Mouse (Mus musculus) c-Kit-negative CD71-positive TER-119-positive erythroid progenitor cells, embryonic 14.5 days (primary cell): ENCODE results near the gene Maats1.

ENCODE experiments used
- DNase-seq: peaks from one replicate; pipeline ENCODE4 v3.0.0-alpha.2; 2013; ENCODE audit warnings: low read depth, low spot score

The Maats1 gene

DNA sequence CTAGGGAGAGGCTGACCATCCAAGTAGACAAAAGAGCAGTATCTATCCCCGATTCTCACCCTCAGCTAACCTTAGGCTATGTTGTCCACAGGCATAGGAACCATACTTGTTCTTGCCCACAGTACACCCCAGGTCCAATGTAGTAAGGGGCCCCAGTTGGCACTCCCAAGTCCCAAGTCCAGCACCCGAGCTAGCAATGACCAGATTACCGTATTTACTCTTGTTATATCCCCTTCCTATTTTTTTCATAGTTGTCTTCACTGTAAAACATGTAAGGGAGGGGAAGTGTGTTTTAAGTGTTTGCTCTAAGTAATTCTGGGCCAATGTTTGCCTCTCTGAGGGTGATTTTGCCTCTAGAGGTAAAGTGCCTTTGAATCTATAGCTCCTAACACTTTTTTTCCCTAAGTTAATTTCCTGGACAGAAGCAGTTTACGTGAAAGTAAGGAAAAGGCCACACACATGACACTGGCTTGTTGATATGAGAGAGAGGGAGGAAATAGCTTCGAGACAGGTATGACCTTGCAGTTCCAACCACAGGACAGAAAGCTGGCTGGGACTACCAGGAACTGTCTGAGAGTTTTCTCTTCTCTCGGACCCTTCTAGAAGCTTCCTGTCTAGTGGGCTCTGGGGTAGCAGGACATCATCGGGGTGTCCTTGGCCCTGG, 47.1 kb downstream of the Maats1 start, which contains the start of gene Nr1i2:
TSS of gene Nr1i2 (minus strand) at position 140 of the 664 bp plus-strand sequence.
- DNase-seq, result no peak

DNA sequence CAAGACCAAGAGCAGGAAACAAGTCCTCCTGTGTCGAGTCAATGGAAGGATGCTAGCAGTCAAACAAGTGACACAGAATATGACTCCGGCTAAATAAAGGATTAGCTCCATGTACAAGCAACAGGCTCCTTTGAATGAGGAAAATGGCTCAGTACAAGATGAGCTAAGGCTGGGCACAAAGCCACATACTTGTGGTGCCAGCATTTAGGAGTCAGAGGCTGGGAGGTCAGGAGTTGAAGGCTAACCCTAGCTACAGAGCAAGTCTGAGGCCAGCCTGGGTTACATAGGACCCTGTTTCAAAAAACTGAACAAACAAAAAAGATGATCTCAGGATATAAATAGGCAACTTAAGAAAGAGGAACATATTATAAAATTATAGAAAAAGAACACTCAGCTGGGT, 51.8 kb downstream of the Maats1 start:
- no peak for DNase-seq

DNA sequence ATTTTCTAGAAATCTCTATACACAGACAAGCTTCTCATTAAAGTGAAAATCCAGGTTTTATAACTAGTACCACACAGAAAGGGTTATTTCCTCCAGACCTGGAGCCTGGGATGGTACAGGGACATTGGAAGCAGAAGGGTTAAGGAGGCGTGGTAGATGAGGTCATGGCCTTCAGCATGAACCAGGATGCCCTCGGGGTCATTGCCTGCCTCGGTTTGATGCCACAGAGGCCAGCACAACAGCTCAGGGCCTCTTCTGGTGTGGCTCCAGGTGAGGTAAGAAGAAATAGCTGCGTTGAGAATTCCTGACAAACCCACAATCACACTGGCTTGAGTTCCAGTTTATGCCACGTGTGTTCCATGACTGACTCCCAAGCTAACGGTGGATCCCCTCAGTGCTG, 53.1 kb downstream of the Maats1 start:
- DNase-seq, result no peak

DNA sequence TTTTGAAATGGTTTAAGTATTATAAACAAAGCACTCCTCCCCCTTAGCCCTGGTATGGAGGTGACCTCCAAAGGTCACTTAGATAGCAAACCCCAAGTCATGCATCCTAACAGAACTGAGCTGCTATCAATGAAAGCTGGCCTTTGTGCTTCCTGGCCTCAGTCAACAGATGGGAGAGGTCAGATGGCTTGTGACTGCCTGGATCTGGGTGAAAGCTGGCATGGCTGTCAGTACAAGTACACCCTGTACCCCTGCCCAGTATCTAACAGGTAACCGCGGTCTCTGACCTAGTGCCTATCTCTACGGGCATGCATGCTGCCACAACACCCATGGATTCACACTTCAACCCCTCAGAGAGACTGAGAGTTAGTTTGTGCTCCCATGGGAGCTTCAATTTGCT, 54.2 kb downstream of the Maats1 start:
- no peak for DNase-seq

DNA sequence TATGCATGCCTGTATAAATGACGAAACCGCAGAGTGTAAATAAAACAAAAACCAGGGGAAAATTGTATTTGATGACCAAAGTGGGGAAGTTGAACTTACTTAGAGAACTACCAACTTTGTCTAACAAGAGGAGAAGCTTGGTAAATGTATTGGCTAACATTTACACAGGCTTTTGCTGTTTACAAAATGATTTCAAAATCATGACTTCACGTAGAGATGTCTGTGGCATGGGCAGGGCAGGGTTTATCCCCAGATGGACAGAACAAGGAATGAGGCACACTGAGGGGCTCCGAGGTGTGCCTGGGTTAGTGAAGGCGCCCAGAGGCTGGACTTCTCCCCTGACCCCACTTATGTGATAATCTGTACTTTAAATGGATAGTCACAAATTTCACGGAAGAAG, 54.6 kb downstream of the Maats1 start:
- DNase-seq, result no peak

DNA sequence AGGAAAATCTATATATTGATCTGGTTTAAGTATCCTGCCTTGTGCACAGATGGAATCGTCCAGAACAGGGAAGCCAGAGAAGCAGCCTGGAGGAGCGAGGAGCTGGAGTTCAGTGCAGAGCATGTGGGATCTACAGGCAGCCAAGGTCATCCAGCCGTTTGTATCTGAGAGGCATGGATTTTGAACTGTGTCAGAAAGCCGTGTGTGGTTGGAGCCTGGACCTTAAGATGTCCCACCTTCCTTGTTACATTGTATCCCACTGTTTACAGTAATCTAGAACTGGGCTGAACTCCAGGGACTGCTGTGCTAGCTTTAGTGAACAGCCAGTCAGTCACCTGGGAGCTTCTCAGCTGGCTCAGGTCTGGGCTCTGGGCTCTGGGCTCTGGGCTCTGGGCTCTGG, 55.4 kb downstream of the Maats1 start:
- no peak for DNase-seq

DNA sequence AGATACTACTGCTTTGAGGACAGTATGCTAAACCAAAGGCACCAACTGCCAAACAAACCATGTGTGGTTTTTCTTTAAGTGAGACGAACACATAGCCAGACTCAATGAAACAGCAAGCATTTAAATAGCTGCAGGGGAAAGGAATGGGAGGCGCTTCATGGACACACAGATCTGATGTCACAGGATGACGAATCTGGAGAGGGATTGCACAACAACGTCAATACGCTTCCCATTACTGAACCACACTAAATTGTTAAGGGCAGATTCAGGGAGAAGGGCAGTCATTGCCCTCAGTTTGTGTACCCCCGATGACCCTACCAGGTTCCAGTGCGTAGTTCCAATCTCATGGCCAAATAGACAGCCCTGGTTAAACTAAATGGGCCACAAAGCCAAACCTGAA, 56.1 kb downstream of the Maats1 start:
- DNase-seq, result no peak

DNA sequence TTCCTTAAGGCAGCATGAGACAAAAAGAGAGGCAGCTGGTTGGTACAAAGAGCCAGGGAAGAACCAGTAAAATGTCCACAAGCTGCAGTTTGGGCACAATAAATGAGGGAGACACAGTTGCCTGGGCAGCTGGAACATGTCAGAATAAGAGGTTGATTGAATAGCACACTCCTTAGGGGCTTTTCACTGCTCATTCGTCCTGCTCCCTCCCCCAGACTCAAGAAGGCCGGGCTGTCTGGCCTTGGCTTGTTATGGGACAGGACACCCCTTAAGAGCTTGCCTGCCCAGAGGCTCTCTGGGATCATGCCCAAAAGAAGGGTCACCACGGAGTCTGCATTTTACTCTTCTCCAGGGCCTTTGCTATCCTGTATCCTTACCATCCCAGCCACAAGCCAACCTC, 58.6 kb downstream of the Maats1 start:
- no peak for DNase-seq

DNA sequence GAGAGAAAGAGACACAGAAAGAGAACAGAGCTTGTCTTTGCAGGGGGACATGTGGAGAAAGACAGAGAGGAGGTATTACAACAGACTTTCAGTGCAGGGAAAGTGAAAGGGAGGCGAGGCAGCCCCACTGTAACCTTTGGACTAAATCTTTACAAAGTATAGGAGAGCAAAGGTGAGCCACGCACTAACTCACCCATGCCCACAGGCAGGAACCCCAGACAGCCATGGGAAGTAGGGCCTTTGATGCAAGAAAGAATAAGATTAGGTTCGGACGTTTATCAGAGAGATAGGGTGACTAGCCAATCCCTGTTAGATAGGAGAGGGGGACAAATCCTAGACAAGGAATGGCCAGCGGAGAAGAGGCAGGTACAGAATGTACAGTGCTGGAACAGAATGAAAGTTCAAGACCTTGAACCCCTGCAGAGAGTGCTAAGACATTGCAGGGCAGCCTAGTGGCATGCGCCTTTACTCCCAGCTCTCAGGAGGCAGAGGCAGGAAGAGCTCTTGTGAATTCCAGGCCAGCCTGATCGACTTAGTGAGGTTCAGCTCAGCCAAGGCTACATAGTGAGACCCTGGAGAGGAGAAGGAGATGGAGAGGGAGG, 59.3 kb downstream of the Maats1 start:
- no peak for DNase-seq

DNA sequence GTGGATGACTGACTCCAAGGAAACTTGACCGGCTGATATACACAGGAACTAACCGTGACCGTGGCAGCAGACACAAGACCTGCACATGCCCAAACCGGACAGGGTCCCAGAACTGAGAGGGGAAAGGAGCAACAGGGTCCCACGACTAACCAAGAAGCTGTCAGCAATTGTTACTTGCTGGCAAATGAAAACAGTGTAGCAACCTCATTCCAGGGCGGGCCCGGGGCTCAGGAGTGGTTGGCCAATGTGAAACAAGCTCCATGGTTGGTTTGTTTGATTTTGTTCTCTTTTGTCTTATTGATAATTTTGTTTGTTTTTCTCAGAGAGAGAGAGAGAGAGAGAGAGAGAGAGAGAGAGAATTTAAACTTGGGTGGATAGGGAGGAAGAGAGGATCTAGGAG, 61.0 kb downstream of the Maats1 start:
- no peak for DNase-seq

DNA sequence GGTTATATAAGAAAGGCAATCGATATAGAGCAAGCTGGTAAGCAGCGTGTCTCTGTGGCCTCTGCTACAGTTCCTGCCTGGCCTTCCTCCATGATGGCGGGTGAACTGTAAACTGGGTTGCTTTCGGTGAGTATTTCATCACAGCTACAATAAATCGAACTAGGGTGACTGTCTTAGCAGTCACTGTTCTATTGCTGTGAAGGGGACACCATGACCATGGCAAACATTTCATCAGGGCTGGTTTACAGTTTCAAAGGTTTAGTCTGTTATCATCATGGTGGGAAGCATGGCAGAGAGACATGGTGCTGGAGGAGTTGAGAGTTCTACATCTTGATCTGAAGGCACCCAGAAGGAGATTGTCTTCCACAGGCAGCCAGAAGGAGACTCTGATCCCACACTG, 62.1 kb downstream of the Maats1 start:
- DNase-seq, result no peak

DNA sequence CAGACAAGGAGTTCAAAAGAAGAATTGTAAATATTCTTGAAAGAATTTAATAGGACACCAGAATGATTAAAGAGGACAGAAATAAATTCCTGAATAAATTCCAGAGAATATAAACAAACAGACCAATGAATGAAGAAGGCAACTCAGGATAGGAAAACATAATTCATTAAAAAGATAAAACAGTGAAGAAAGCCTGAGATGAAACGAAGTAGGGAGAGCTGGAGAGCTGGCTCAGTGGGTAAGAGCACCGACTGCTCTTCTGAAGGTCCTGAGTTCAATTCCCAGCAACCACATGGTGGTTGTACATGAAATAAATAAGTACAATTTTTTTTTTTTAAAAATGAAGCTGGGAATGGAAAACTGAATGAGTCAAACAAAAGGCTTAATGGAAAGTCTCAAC, 67.2 kb downstream of the Maats1 start:
- DNase-seq, result no peak

DNA sequence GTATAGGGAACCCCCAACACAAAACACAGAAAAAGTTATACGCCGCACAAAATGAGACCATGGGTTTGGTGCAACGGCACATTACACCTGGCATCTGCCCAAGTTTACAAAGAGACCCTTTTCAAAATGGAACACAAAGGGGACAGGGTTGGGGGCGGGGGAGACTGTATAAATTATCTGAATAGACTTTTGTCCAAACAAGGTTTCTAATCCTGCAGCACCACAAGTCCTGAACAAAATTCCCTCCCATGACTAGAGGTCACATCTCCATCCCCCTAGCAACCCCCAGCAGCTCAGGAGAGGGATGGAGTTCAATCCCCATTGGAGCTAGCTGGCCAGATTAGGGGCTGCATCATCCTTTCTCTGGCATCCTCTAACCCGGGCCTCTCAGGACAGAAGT, 69.5 kb downstream of the Maats1 start:
- no peak for DNase-seq

DNA sequence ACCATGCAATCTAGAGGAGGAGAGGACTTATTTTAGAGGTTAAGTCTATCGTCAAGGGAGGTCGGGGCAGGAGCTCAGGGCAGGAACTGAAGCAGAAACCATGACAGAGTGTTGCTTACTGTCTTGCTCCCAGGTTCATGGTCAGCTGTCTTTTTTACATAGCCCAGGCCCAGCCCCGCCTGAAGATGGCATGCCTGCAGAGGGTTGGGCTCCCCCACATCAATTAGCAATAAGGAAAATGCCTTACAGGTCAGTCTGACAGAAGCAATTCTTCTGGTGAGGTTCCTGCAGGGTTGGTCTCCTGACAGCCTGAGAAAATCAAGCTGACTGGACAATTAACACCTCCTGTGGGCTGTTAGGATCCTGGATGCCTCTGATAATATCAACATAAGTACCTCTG, 70.3 kb downstream of the Maats1 start:
- no peak for DNase-seq

DNA sequence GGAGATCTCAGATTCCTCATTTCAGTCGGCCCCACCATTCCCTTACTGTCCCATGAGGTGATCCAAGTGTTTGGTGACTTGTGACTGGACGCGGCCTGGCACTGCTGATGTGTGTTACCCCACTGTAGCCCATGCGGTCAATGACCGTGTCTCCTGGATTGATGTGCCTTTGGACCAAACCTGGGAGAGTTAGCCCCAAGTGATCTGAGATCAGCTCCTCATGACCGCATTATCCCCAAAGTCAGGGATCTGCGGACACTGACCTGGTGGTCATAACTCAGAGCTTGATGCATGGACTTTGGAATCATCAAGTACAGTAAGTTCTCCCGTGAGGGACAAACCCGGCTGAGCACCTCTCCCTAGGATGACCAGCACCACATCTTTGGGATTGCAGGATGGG, 86.0 kb downstream of the Maats1 start:
- no peak for DNase-seq

DNA sequence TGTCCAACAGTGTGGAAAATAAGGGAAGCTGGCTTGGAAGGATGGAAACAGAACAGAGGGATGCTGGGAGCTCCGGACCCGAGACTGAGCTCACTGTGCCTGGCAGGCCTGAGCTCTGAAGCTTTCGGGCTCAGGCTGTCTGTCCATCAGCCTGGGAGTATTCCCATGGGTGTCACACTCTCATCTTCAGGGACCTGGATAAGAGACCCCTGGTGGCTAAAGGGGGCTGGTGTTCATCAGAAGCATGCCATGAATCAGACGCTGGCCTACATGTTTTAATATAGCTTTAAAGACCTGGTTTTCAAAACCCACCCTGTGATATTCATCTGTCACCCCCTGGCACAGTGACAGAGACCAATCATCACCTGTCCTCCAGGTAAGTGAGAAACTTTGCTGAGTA, 86.8 kb downstream of the Maats1 start:
- no peak for DNase-seq

DNA sequence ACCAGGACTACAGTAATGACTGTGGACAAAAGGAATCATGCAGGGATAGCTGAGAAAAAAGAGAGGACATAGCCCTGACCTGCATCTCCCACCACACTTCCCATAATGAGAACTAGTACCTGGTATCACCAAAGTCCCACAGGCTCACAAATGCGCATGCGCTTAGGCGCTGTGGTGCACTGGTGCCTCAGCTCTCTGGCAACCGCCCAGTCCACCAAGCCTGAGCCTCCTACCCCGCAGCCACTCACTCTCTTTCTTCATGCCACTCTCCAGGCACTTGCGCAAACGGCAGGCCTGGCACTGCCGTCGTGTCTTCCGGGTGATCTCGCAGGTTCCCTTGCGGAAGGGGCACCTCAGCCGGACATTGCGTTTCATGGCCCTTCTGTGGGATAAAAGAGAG, 87.9 kb downstream of the Maats1 start:
- no peak for DNase-seq

DNA sequence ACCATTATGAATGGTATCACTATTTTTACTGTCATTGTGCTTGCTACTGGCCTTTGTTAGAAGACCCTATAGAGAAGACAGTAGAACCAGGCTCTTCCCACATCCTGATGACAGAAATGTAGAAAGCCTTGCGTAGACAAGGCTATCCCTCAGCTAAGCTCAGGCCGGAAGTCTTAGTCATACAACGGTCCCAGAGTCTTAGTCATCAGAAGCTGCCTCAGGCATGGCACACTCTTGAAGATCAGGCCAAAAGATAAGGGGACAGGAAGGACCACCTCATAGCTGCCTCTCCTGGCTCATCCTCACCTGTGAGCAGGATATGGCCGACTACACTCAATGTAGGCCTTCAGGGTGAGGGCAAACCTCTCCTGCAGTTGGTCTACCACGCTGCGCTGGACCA, 91.5 kb downstream of the Maats1 start:
- DNase-seq, result no peak

DNA sequence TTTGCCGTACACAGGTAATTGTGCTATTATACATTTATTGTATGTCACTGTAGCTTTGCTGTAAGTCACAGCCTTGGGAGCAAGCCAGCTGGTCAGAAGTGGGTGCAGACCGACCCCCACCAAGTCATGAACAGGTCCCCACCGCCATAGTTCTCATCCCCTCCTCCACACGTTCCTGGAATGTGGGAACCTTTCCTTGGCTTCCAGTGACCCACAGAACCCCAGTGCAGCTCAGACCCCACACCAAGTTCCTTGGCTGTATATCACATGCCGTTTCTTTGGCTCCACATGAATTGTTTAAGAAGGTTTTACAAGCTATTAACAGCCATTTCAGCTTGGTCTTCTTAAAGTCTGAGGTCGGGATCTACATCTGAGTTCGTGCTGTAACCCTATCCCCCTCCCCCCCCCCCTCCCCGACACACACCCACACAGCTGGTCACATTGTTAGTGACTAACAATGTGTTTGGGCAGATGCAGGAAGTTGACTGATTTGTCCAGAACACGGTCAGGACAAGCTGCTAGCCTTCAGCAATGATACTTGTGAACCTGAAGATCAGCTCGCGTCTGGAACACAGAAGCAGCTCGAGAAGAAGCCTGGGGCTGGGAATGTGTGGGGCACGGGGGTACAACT, 93.5 kb downstream of the Maats1 start:
- DNase-seq, result no peak
